Mouse (Mus musculus): ENCODE data around the gene Dnajc25. TPM values are rescaled to one million over a fixed set of nuclear protein-coding genes. Genes with fewer than 3 reads are reported as not detected.

Dnajc25 gene
- 1 to 10 TPM; 7.3 TPM for polyA plus RNA-seq (2017; shearing (Covaris generic))

DNA sequence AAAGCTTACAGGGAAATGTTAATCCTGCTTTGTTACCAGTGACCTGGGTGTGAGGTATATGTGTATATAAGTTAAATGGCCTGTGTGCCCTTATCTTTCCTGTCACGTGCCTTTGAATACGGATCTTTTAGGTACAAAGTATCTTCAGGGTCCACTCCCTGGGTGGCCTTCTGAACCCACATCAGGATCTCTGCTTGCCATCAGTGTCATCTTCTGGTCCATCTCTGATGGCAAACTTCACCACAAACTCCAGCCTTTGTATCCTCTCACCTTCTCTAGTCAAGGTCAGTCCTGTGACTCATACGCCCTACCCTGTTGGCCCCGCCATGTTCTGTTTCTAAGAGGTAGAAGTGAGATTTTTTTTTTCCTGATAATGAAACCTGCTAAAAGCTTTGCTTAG is at the start of gene Dnajc25:
Gene Dnajc25 (plus strand): TSS at position 301 of the 400 bp plus-strand sequence.

DNA sequence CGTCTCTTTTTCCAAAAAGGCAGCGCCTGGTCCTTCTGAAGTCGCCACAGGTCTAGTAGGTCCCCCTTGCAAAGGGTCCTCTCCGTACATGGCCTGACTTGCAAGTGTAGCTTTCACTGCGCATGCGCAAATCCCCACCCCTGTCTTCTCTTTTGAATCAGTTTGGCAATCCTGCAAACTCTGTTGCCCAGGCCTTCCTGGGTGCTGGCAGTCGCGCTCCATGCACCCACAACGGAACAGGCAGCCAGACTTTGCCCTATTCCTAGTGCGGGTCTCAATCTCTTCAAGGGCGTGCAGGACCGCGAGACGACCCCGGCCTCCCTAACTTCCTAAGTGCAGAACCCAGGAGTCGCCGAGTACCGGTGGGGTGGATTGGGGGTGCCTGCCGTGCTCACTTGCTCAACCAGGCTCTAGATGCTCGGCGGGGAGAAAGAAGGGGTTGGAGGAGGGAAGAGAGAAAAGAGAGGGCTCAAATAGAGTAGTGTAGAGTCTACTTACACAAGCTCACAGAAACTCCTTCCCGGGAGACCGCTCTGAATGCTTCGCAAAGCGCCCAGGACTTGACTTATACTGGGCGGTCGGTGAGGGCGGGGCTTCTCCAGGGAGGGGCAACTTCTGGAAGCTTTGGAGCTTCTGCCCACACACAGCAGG is 8.2 kb upstream of the Dnajc25 start, which contains the start of gene Ptgr1:
Gene Ptgr1 (minus strand): TSS at position 580 of the 651 bp plus-strand sequence.

DNA sequence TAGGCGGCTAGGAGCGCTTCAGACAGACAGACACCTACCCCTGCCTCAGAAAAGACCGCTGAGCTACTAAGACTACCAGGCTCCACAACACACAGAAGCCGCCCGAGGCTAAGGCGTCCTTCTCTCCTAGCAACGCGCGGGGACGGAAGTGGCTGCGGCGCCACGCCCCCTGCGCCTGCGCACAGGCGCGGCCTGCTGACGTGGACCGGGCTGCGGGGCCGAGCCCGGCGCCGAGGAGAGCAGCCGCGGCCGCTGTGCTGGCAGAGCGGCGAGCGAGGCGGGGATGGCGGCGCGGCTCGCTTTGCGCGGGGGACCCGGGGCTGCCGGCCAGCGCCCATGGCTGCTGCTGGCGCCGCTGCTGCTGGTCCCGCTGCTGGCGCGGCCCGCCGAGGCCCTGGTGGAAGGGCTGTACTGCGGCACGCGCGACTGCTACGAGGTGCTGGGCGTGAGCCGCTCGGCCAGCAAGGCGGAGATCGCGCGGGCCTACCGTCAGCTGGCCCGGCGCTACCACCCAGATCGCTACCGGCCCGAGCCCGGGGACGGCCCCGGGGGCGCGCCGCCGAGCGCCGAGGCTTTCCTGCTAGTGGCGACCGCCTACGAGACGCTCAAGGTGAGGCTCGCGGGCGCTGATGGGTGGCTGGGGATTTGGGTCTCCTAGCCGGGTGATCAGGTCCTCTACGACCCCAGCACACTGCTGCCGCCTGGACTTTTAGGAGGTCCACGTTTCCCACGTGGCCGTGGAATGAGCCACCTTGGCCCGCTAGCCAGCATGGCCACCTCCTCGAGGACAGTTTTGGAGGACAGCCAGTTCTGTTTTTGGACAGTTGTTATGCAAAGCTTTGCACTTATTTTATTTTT is 8.3 kb downstream of the Dnajc25 start, which contains the start of gene Gm20503:
Gene Gm20503 (plus strand): TSS at position 263 of the 858 bp plus-strand sequence.

DNA sequence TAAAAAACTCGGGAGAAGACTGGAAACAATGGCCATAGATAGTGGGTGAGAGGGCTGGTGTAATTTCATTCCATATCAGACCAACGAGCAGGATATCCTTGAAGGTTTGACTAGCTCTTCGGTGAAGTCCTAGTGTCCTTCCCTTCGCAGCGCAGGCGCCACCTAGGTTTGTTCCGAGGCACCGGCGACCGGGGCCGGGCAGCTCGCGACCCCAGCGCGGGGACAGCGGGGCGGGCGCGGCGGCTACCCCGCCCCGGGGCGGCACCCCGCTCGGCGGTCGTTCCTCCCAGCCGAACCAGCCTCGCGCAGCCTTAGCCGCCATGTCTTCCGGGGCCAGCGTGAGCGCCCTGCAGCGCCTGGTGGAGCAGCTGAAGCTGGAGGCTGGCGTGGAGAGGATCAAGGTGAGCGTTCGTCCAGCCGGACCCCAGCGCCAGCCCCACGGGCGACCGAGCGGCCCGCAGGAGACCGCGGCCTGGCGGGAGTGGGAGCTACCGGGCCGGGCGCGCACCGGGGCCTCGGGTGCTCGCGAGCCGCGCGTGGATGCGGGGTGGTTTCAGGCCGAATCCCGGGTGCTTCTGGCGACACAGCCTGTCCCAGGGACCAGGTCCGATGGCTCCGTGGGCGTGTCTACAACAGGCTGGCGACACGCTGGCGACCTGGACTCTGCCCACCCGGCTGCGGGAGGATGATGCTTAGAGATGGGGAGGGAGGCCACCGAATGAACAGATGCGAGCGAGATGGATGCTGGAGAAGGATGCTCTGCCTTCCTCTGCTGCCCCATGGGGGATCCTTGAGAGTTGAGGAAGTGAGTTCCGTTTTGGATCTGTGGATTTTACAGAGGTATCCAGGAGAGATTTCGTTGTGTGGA is 40.3 kb downstream of the Dnajc25 start, which contains the start of gene Gng10:
Gene Gng10 (plus strand): TSS at position 171 of the 868 bp plus-strand sequence.

Other genes with a start within 250 kb of the Dnajc25 start
- gene Olfr267, start 207.3 kb upstream of the Dnajc25 start, polyA plus RNA-seq (2017; shearing (Covaris generic)) = not detected
- 10 to 100 TPM; 45.0 to 61.3 TPM for gene Ecpas, start 82.3 kb upstream of the Dnajc25 start, polyA plus RNA-seq (2017; shearing (Covaris generic))
- gene Zkscan16, start 51.4 kb upstream of the Dnajc25 start, polyA plus RNA-seq (2017; shearing (Covaris generic)) = not detected
- under 1 TPM in 1 of 2 experiments, not detected in 1; 0.13 TPM for gene Ptgr1, start 7.9 kb upstream of the Dnajc25 start, polyA plus RNA-seq (2017; shearing (Covaris generic))
- 1 to 10 TPM; 5.6 to 6.1 TPM for gene Gm20503, start 8.1 kb downstream of the Dnajc25 start, polyA plus RNA-seq (2017; shearing (Covaris generic))
- 100 to 1,000 TPM; 102 to 124 TPM for gene Gng10, start 40.0 kb downstream of the Dnajc25 start, polyA plus RNA-seq (2017; shearing (Covaris generic))
- gene AI481877, start 143.9 kb downstream of the Dnajc25 start, polyA plus RNA-seq (2017; shearing (Covaris generic)) = under 1 TPM in 1 of 2 experiments, not detected in 1; 0.04 TPM
- gene Ugcg, start 194.2 kb downstream of the Dnajc25 start, polyA plus RNA-seq (2017; shearing (Covaris generic)) = 100 to 1,000 TPM in 1 of 2 experiments, 10 to 100 TPM in 1; 79.0 to 106 TPM